Mouse (Mus musculus): ENCODE measurements at regions not wholly inside any gene's neighbourhood (a gene's known extent, or its start where the extent isn't known, plus 50 kb on each side); places are given as distances from the start of the nearest gene placed in this dataset.

DNA sequence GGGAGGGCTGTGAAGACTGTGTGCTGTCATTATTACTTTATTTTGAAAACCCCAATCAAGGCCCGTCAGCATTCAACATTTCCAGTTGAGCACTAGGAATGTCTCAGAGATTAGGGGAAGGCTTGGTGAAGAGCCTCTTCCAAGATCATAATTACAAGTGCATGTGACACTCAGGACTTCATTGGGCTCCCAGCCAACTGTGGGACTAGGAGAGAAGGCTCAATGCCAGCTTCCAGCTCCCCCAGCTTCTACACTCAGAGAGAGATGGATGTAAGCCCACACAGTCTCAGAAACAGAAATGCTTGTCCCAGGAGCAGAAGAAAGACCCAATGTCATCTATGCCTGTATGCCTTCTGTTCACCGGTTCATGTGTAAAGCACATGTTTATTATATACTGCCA lies 169.5 kb downstream of the Ttc32 start:
- H3K27ac ChIP-seq, result no peak overlapping the region
- H3K4me3 ChIP-seq, result no peak overlapping the region
- 85% methylated on average over 2 of the region's 2 CpGs for WGBS
- no peaks in the 10 kb centered on the region for H3K36me3 ChIP-seq
- no peaks in the 10 kb centered on the region for H3K4me1 ChIP-seq
- H3K9me3 ChIP-seq, result no peaks in the 10 kb centered on the region
- no peak for DNase-seq (ENCODE audit: low spot score)
- no peaks in the 10 kb centered on the region for H3K27me3 ChIP-seq (ENCODE audit: insufficient read depth, poor library complexity, severe bottlenecking)

DNA sequence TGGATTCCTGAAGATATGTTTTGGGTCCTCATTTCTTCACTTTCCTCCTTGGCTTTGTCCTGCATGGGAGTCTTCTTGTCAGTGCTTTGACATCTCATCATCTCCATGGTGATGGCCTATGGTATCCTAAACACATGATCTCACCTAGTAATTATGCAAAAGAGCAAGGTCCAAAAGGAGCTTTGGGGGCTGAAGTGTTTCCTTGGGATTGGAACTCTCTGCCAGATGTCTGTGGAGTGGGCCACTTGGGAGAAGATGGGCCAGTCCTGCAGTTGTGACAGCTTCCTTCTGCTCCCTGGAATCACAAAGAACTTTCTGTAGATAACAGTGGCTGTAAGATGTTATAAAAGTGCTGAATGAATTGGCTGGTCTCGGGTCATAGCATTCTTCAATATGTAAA lies 182.4 kb downstream of the Ttc32 start:
- 67% methylated on average over 1 of the region's 1 CpGs for WGBS
- Histone ChIP-seq H3K36me3 (no peaks in the 10 kb centered on the region), H3K4me1 (peaks cover 6% of the 10 kb centered on the region), H3K4me3 (no peak overlapping the region), H3K27ac (no peak overlapping the region), H3K27me3 (ENCODE audit: insufficient read depth, poor library complexity, severe bottlenecking) (no peaks in the 10 kb centered on the region), H3K9me3 (no peaks in the 10 kb centered on the region)
- DNase-seq (ENCODE audit: low spot score), result no peak

DNA sequence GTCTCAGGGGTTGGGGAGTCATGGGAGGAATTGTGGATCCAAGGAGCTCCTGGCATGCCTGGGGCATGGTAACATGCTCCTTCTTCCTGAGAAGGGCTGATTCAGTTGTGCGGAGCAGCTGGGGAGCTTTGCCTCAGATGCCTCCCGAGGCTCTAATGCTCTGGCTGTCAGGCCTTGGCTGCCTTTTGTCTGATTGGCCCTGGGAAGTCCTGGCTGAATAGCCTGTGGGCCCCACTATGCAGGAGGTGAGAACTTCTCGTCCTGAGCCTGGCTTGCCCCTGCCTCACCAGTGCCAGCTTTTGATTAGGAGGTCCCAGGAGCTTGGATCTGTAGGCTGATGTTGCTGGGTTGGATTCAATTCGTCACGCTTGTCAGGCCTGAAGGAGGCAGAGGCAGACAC lies 195.2 kb downstream of the Ttc32 start:
- Histone ChIP-seq H3K27me3 (ENCODE audit: insufficient read depth, poor library complexity, severe bottlenecking) (no peaks in the 10 kb centered on the region), H3K36me3 (no peaks in the 10 kb centered on the region), H3K4me3 (no peak overlapping the region), H3K4me1 (peaks cover 2% of the 10 kb centered on the region; the same call in 1 of the 2 replicates), H3K9me3 (no peaks in the 10 kb centered on the region), H3K27ac (no peak overlapping the region)
- DNase-seq (ENCODE audit: low spot score), result no peak
- WGBS, result 52% methylated on average over 5 of the region's 5 CpGs

DNA sequence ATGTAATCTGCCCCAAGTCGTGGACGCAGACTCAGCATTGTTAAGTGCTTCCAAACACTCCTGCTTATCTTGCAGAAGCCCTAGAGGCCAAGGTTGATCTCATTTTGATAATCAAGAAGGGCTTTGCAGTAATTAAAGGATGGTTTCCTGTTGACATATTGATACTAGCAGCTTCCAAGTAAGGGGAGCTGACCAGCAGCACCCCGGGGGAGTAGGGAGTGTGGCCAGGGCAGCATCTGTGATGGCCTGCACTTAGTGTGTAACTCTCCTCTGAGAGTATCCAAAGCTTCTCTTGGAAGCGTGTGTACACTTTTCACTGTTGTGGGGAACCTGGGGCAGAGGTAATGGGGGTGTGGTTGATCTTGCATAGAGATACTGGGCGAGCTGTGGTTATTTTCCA lies 198.1 kb downstream of the Ttc32 start:
- Histone ChIP-seq H3K27ac (no peak overlapping the region), H3K4me3 (no peak overlapping the region), H3K9me3 (no peaks in the 10 kb centered on the region), H3K36me3 (no peaks in the 10 kb centered on the region), H3K4me1 (peaks cover 8% of the 10 kb centered on the region; the same call in 1 of the 2 replicates), H3K27me3 (ENCODE audit: insufficient read depth, poor library complexity, severe bottlenecking) (no peaks in the 10 kb centered on the region)
- DNase-seq (ENCODE audit: low spot score), result no peak
- 68% methylated on average over 5 of the region's 5 CpGs for WGBS

DNA sequence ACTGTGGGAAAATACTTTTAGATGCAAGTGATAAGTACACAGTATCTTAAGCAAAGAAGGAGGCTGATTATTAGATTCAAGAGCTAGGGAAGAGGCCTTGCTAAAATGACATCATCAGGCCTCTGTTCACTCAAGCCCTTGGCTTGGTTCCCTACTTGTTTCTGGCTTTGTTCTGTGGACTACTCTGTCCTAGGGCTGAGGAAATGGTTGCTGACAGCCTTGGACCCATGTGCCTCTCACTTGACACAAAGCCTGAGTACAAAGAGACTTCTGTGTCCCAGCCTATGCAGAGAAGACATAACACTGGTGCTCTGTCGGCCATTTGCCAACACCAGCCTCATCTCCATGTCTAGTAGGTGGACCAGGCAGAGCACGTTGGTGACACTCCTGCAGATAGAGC lies 198.7 kb downstream of the Ttc32 start:
- H3K36me3 ChIP-seq, result no peaks in the 10 kb centered on the region
- DNase-seq (ENCODE audit: low spot score), result no peak
- H3K4me1 ChIP-seq, result peaks cover 8% of the 10 kb centered on the region; the same call in 1 of the 2 replicates
- no peak overlapping the region for H3K4me3 ChIP-seq
- no peak overlapping the region for H3K27ac ChIP-seq
- no peaks in the 10 kb centered on the region for H3K27me3 ChIP-seq (ENCODE audit: insufficient read depth, poor library complexity, severe bottlenecking)
- 65% methylated on average over 2 of the region's 2 CpGs for WGBS
- H3K9me3 ChIP-seq, result no peaks in the 10 kb centered on the region

DNA sequence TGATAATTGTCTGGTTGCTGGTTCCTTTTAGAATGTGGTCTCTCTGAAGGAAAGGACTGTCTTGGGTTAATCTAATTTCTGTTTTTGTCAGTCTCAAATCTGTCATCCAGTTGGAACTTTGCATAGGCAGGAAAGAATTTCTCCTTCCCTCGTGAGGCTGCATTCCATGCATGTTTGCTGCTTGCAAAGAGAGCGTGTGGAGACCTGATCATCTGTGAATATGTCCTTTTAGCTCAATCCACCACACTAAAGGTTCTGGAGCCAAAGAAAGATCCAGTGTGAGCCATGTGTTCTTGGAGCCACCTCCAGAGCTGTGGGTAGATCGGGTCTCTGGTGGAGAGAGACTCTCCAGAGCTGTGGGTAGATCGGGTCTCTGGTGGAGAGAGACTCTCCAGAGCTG lies 200.2 kb downstream of the Ttc32 start:
- 42% methylated on average over 4 of the region's 4 CpGs for WGBS
- no peaks in the 10 kb centered on the region for H3K27me3 ChIP-seq (ENCODE audit: insufficient read depth, poor library complexity, severe bottlenecking)
- DNase-seq (ENCODE audit: low spot score), result no peak
- no peak overlapping the region for H3K4me3 ChIP-seq
- no peaks in the 10 kb centered on the region for H3K9me3 ChIP-seq
- H3K27ac ChIP-seq, result peak overlapping the region; percentile 56; the same call in 1 of the 2 replicates
- peaks cover 8% of the 10 kb centered on the region; the same call in 1 of the 2 replicates for H3K4me1 ChIP-seq
- no peaks in the 10 kb centered on the region for H3K36me3 ChIP-seq

DNA sequence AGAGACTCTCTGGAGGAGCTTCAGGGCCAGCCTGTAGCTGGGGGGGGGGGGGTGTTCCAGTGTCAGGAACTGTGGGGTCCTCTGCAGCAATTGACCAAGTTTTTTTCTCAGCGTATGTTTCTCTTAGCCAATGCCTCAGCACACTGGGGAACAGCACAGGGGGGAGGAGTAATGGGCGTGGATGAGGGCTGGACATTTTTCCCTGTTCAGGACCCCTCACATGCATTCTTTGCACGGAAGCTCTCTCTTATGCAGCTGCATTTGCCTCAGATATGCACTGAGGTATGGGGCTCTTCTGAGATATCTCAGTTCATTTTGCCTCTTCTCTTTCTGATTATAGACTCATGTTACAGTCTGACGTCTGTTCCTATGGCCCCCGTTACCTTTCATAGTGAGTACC lies 200.8 kb downstream of the Ttc32 start:
- Histone ChIP-seq H3K4me3 (no peak overlapping the region), H3K27me3 (ENCODE audit: insufficient read depth, poor library complexity, severe bottlenecking) (no peaks in the 10 kb centered on the region), H3K9me3 (no peaks in the 10 kb centered on the region), H3K27ac (peak overlapping the region; percentile 56; the same call in 1 of the 2 replicates), H3K36me3 (no peaks in the 10 kb centered on the region), H3K4me1 (peaks cover 8% of the 10 kb centered on the region; the same call in 1 of the 2 replicates)
- WGBS, result 63% methylated on average over 5 of the region's 5 CpGs
- no peak for DNase-seq (ENCODE audit: low spot score)

DNA sequence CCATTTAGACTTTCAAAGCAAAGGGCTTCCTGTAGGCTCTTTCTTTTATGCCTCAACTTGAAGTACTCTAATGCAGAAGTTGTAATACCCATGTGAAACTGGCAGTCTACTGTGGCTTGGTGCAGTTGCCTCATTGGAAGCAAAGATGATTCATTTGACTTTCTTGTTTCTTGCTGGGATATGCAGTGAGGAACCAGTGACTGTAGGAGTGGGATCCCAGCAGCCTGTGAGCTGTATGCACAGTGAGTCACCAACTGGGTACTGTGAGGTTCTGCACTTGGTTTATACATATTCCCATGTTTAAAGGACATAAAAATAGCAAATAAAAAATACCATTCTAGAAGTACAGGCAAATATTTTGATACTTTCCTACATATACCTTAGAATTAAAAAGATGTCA lies 202.6 kb downstream of the Ttc32 start:
- no peaks in the 10 kb centered on the region for H3K27me3 ChIP-seq (ENCODE audit: insufficient read depth, poor library complexity, severe bottlenecking)
- no peaks in the 10 kb centered on the region for H3K36me3 ChIP-seq
- H3K4me3 ChIP-seq, result no peak overlapping the region
- H3K9me3 ChIP-seq, result no peaks in the 10 kb centered on the region
- H3K27ac ChIP-seq, result no peak overlapping the region
- no peak for DNase-seq (ENCODE audit: low spot score)
- peaks cover 8% of the 10 kb centered on the region; the same call in 1 of the 2 replicates for H3K4me1 ChIP-seq

DNA sequence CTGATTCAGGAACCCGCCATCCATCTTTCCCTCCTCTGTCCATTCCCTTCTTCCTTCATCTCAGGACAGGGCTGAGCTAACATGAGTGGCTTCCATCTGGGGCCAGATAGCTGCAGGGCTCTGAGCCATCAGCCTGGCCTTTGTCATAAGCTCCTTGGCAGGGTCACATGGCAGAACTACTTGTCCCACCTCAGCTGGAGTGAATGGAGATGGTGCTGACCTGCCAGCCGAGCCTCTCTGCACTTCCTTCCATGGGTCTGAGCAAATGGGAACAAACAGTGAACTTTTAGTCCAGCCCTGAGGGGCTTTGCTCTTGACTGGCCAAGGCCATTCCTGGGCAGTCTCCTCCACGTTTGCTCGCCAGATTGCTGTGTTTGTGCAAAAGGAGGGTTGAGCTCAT lies 206.1 kb downstream of the Ttc32 start:
- Histone ChIP-seq H3K9me3 (no peaks in the 10 kb centered on the region), H3K27me3 (ENCODE audit: insufficient read depth, poor library complexity, severe bottlenecking) (no peaks in the 10 kb centered on the region), H3K27ac (no peak overlapping the region), H3K36me3 (no peaks in the 10 kb centered on the region), H3K4me3 (no peak overlapping the region), H3K4me1 (no peaks in the 10 kb centered on the region)
- DNase-seq (ENCODE audit: low spot score), result no peak
- 78% methylated on average over 4 of the region's 4 CpGs for WGBS

DNA sequence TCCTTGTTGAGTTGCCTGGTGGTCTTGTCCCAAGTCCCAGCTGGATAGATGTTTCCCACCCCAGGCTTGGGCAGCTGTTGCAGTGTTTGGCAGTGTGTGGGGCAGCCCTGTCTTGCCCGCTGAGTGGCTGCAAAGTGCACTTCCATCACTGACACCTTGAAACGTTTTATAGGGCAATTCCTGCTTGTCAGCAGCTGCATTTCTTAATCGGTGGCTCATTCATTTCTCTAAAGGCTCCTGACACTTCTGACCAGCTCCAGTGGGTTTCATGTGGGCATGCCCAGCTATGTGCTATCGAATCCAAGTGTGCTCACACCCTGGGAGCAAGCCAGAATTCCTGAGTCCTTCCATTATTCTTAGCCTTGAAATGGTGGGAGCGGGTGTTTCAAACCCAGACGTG lies 207.7 kb downstream of the Ttc32 start:
- DNase-seq (ENCODE audit: low spot score), result no peak
- WGBS, result 58% methylated on average over 6 of the region's 6 CpGs
- Histone ChIP-seq H3K36me3 (no peaks in the 10 kb centered on the region), H3K4me1 (no peaks in the 10 kb centered on the region), H3K4me3 (no peak overlapping the region), H3K27ac (no peak overlapping the region), H3K27me3 (ENCODE audit: insufficient read depth, poor library complexity, severe bottlenecking) (no peaks in the 10 kb centered on the region), H3K9me3 (no peaks in the 10 kb centered on the region)

DNA sequence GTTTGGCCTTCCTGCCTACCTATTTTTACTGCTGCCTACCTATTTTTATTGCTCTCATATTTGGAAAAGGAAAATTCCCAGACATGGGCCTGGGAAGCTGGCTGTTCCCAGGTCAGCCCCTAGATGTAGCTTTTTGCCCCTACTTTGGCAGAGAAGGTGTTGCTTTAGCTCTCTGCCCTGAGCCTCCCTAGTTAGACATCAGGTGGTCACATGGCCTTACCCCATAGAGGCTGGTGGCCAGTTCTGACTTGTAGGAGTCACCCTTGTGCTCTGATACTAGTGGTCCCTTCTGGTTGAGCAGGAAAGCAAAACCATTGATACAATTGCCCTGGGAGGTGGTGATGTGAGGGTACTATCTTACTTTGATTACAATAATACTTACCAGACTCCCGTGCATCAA lies 208.2 kb downstream of the Ttc32 start:
- Histone ChIP-seq H3K27me3 (ENCODE audit: insufficient read depth, poor library complexity, severe bottlenecking) (no peaks in the 10 kb centered on the region), H3K27ac (no peak overlapping the region), H3K9me3 (no peaks in the 10 kb centered on the region), H3K4me3 (no peak overlapping the region), H3K36me3 (no peaks in the 10 kb centered on the region), H3K4me1 (no peaks in the 10 kb centered on the region)
- WGBS, result 55% methylated on average over 1 of the region's 1 CpGs
- DNase-seq (ENCODE audit: low spot score), result no peak

DNA sequence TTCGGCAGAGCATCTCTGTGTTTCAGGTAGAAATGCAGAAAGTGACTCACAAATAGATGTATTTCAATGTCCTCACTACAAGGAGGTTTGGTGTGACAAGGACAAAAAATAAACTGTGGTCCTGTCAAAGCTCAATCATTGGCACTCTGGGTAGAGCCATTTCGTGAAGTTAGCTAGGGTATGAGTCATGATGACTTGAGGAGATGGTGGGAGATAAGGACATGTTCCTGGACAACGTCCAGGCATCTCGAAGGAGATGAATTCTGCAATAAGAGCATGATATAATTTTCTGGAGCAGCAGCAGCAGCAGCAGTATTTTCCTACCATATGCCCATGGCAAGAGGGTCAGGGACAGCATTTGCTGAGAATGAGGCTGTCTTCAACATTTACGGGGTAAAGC lies 217.7 kb downstream of the Ttc32 start:
- Histone ChIP-seq H3K27me3 (ENCODE audit: insufficient read depth, poor library complexity, severe bottlenecking) (no peaks in the 10 kb centered on the region), H3K36me3 (no peaks in the 10 kb centered on the region), H3K4me3 (no peak overlapping the region), H3K4me1 (no peaks in the 10 kb centered on the region), H3K9me3 (no peaks in the 10 kb centered on the region), H3K27ac (no peak overlapping the region)
- 62% methylated on average over 5 of the region's 5 CpGs for WGBS
- no peak for DNase-seq (ENCODE audit: low spot score)

DNA sequence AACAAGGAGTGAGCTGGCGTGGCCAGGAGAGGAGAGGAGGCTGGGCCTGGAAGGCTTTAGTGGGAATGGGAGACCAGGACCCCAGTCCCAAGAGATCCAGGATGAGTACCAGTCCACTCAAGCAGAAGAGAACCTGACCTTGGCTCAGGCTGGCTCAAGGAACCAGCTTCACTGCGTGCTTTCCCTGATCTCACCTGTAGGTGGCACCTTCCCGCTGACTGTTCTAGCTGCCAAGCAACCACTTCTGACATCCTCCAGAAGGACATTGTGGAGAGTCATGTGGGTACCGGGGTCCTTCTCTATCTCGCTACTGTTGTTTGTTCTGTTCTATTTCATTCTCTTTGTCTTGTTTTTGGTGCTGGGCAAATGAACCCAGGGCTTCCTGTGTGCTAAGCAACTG lies 222.0 kb downstream of the Ttc32 start:
- Histone ChIP-seq H3K4me1 (peaks cover 7% of the 10 kb centered on the region), H3K36me3 (no peaks in the 10 kb centered on the region), H3K9me3 (no peaks in the 10 kb centered on the region), H3K27ac (no peak overlapping the region), H3K27me3 (ENCODE audit: insufficient read depth, poor library complexity, severe bottlenecking) (no peaks in the 10 kb centered on the region), H3K4me3 (no peak overlapping the region)
- WGBS, result 18% methylated on average over 5 of the region's 5 CpGs
- DNase-seq (ENCODE audit: low spot score), result no peak

DNA sequence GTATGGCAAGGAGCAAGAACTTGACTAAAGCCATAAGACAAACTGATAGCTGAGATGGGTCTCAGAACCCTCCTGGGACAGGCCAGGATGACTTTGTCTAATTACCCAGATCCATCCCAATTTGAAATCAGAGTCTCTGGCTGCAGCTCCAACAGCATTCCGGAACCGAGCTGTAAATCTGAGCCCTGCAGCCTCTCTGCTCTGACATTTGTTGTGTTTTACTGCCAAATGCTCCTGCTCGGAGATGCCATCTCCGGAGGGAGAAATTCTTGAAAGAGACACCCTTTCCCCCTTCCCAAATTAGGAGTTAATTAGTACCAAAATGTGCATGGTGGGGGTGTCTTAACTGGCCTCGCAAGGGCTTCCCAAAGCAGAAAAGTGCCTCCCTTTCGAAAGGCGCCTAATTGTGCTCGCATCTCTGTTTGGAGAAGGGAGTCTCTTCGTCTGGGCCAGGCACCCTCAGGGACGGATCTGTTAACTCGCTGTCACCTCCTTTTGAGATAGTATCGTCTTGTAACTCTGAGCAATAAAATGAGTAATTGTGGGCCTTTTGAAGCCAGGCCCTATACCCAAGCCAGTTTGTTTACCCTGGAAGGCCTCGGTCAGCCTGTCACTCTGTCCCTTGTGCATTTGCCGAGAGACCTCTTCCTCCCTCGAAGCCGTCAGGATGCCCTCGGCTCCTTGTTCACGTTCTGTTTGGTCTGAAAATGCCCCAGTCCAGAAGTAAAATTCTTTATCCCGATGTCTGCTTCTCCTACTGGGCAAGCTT lies 223.7 kb downstream of the Ttc32 start:
- Histone ChIP-seq H3K4me3 (no peak overlapping the region), H3K36me3 (no peaks in the 10 kb centered on the region), H3K27me3 (ENCODE audit: insufficient read depth, poor library complexity, severe bottlenecking) (no peaks in the 10 kb centered on the region), H3K27ac (no peak overlapping the region), H3K4me1 (peaks cover 7% of the 10 kb centered on the region), H3K9me3 (no peaks in the 10 kb centered on the region)
- WGBS, result 18% methylated on average over 19 of the region's 19 CpGs
- no peak for DNase-seq (ENCODE audit: low spot score)
